Mouse (Mus musculus) urinary bladder, postnatal 10 days (tissue): ENCODE data around the gene Esr2.
"Not testable (repeated sequence)": the region's sequence is repeated elsewhere in the genome, so short reads cannot be mapped to it uniquely, and the experiment has no call there.

ENCODE experiments used
- DNase-seq: peaks from one replicate; pipeline ENCODE4 v3.0.0; 2022; ENCODE audit warnings: low spot score

Gene Esr2

GRCm38 (mm10) chr12:76152389-76152788 is 24.7 kb downstream of the Esr2 start:
- DNase-seq: not testable (repeated sequence)

- DNase-seq: no peak
Measured at GRCm38 (mm10) chr12:76136701-76137100, 40.4 kb downstream of the Esr2 start.

GRCm38 (mm10) chr12:76133081-76133480 is 44.0 kb downstream of the Esr2 start:
- not testable (repeated sequence) for DNase-seq

- no peak for DNase-seq
Measured at GRCm38 (mm10) chr12:76132591-76132990, 44.5 kb downstream of the Esr2 start.

GRCm38 (mm10) chr12:76130891-76131290 is 46.2 kb downstream of the Esr2 start:
- no peak for DNase-seq

- no peak for DNase-seq
Measured at GRCm38 (mm10) chr12:76130281-76130680, 46.8 kb downstream of the Esr2 start.

GRCm38 (mm10) chr12:76128831-76129230 is 48.2 kb downstream of the Esr2 start:
- DNase-seq: no peak

GRCm38 (mm10) chr12:76128306-76128705 is 48.8 kb downstream of the Esr2 start:
- DNase-seq: no peak

GRCm38 (mm10) chr12:76123223-76123622 is 53.8 kb downstream of the Esr2 start:
- no peak for DNase-seq

GRCm38 (mm10) chr12:76117632-76118153 is 59.4 kb downstream of the Esr2 start:
- DNase-seq: no peak

GRCm38 (mm10) chr12:76116577-76116976 is 60.5 kb downstream of the Esr2 start:
- DNase-seq: no peak

- DNase-seq: no peak
Measured at GRCm38 (mm10) chr12:76111046-76111445, 66.0 kb downstream of the Esr2 start.

- DNase-seq: no peak
Measured at GRCm38 (mm10) chr12:76109646-76110405, 67.2 kb downstream of the Esr2 start.

- DNase-seq: no peak
Measured at GRCm38 (mm10) chr12:76104596-76105351, 72.3 kb downstream of the Esr2 start.

- no peak for DNase-seq
Measured at GRCm38 (mm10) chr12:76102621-76103020, 74.4 kb downstream of the Esr2 start.

- DNase-seq: no peak
Measured at GRCm38 (mm10) chr12:76095117-76096035, 81.7 kb downstream of the Esr2 start.

- DNase-seq: no peak
Measured at GRCm38 (mm10) chr12:76093613-76094588, 83.2 kb downstream of the Esr2 start.

- no peak for DNase-seq
Measured at GRCm38 (mm10) chr12:76092789-76093466, 84.1 kb downstream of the Esr2 start.

GRCm38 (mm10) chr12:76087025-76087424 is 90.0 kb downstream of the Esr2 start:
- no peak for DNase-seq
